In the genomic region with DNA sequence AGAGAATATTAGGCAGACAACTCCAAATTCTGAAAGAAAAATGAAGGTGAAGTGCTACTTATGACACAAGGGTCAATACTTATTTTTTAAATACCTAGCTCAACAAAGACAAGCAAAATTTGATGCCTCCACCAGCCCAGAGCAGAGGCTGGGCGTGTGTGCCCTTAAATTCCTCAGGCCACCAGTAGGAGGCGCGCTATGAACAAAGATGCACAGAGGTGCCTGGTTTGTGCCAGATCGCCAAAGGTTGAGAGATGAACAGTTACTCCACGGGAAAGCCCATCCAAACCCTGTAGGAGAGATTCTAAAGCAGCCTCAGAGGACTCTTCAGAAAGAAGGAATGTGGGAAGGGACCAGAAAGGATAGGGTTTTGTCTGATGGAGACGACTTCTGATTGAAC, we compare ENCODE assay signal across 8 mouse cellular contexts. TPM values are rescaled to one million over a fixed set of nuclear protein-coding genes. Genes with fewer than 3 reads are reported as not detected.
DNase-seq lines count a peak whose midpoint lies in the region; ATAC-seq and TF ChIP-seq lines count a peak whose summit lies in the region.

No protein-coding gene starts in this region.

- peaks cover 9% of the 10 kb centered on the region for H3K36me3 ChIP-seq in midbrain, postnatal 0 days (ENCODE audit: insufficient read depth, low read length)
- H3K36me3 ChIP-seq in testis, adult 2 months (ENCODE audit: control insufficient read depth, insufficient read depth, low read length) = no peaks in the 10 kb centered on the region

- no peak overlapping the region for H3K4me3 ChIP-seq in left cerebral cortex, adult 2 months
- H3K4me3 ChIP-seq in midbrain, postnatal 0 days (ENCODE audit: low read depth, low read length) = no peak overlapping the region
- H3K4me3 ChIP-seq in testis, adult 2 months (ENCODE audit: control insufficient read depth, low read depth, low read length) = no peak overlapping the region

- no peaks in the 10 kb centered on the region for H3K9me3 ChIP-seq in midbrain, postnatal 0 days (ENCODE audit: low read length)

- H3K27me3 ChIP-seq in midbrain, postnatal 0 days (ENCODE audit: insufficient read depth, low read length) = no peaks in the 10 kb centered on the region
- no peaks in the 10 kb centered on the region for H3K27me3 ChIP-seq in testis, adult 2 months (ENCODE audit: control insufficient read depth, insufficient read depth, low read length)

- no peak overlapping the region for H3K4me2 ChIP-seq in midbrain, postnatal 0 days (ENCODE audit: low read depth, low read length, poor library complexity, severe bottlenecking)

- H3K4me1 ChIP-seq in midbrain, postnatal 0 days (ENCODE audit: insufficient read depth, low read length) = 0 out of 2 replicates have a peak, but pooled peaks cover 3% of the 10 kb centered on the region
- H3K4me1 ChIP-seq in testis, adult 2 months (ENCODE audit: control insufficient read depth, insufficient read depth, low read length) = no peaks in the 10 kb centered on the region

- TF ChIP-seq POLR2A in testis, adult 2 months (IDR thresholded peaks at IDR 0.05; ENCODE audit: control insufficient read depth, low read depth, low read length) = no peak

- intact Hi-C loops in heart, postnatal 14 days (cut with DNase I) = loop anchor here (1.0 to 10.0 kb wide), 3 partner anchors 83 to 201 kb away; partner anchors contain the start of genes Dtx3l, Parp9 and Sema5b
- intact Hi-C loops in left cerebral cortex, adult 2 months (cut with DNase I) = loop anchor here (1.0 to 5.0 kb wide), 2 partner anchors 38 to 83 kb away; partner anchors contain the start of gene Hspbap1

- no peak for ATAC-seq in midbrain, postnatal 0 days (ENCODE audit: low FRiP score)

- H3K9ac ChIP-seq in midbrain, postnatal 0 days (replicated peaks; ENCODE audit: low read length, poor library complexity, severe bottlenecking) = no peak overlapping the region

- no peak overlapping the region for H3K27ac ChIP-seq in left cerebral cortex, adult 2 months
- H3K27ac ChIP-seq in midbrain, postnatal 0 days (ENCODE audit: low read depth, low read length) = no peak overlapping the region
- H3K27ac ChIP-seq in testis, adult 2 months (ENCODE audit: control insufficient read depth, insufficient read depth, low read depth, low read length) = no peak overlapping the region

- peak; percentile 11 to 57 for DNase-seq in layer of hippocampus, adult 18-20 months (ENCODE audit: low spot score in 2 of 2)
- DNase-seq in layer of hippocampus, adult 9-10 months (ENCODE audit: low spot score) = no peak
- DNase-seq in adrenal gland, postnatal 10 days = peak; percentile 81
- peak; percentile 76 for DNase-seq in embryo, embryonic 11 days
- peak; percentile 76 to 88 for DNase-seq in heart, postnatal 14 days
- peak; percentile 48 to 58 for DNase-seq in left cerebral cortex, adult 2 months (ENCODE audit: extremely low spot score in 1 of 2, low spot score in 2 of 2)
- peak; percentile 49 for DNase-seq in midbrain, postnatal 0 days (ENCODE audit: low spot score)

- peak; percentile 83 for TF ChIP-seq CTCF in left cerebral cortex, adult 2 months (IDR thresholded peaks at IDR 0.05)
- TF ChIP-seq CTCF in midbrain, postnatal 0 days (IDR thresholded peaks at IDR 0.05) = peak; percentile 72
- peak; percentile 78 for TF ChIP-seq CTCF in testis, adult 2 months (IDR thresholded peaks at IDR 0.05; ENCODE audit: control insufficient read depth, insufficient read depth, insufficient replicate concordance, low read depth, low read length)

- WGBS in midbrain, postnatal 0 days = 19% methylated on average over 6 of the region's 6 CpGs

RNA-seq across cellular contexts. Expression of gene Dirc2, which starts 35.1 kb away (rescaled TPM):
- 10 to 100 TPM; 66.5 to 67.3 TPM for total RNA-seq in layer of hippocampus, adult 18-20 months (2021)
- 10 to 100 TPM; 27.0 to 30.1 TPM for total RNA-seq in adrenal gland, postnatal 10 days (2021)
- total RNA-seq in heart, postnatal 14 days (2021) = 10 to 100 TPM; 56.2 to 61.5 TPM
- total RNA-seq in left cerebral cortex, adult 2 months (2021) = 10 to 100 TPM; 61.3 to 67.1 TPM
- total RNA-seq in midbrain, postnatal 0 days (2014; rRNA removed) = 84.3 and 87.8 TPM in 2 replicates
- 31.1 and 35.2 TPM in 2 replicates for polyA plus RNA-seq in midbrain, postnatal 0 days (2015; fragmentation: Nextera tagmentation; extraction: Ambion mirVana)
- 3.3 and 3.5 TPM in 2 replicates for polyA plus RNA-seq in testis, adult 2 months (2012; rRNA removed)

RNA-seq across cellular contexts. Expression of gene Hspbap1, which starts 36.1 kb away (rescaled TPM):
- 1 to 10 TPM; 5.6 to 6.4 TPM for total RNA-seq in layer of hippocampus, adult 18-20 months (2021)
- total RNA-seq in adrenal gland, postnatal 10 days (2021) = 1 to 10 TPM; 4.2 to 4.7 TPM
- total RNA-seq in heart, postnatal 14 days (2021) = 1 to 10 TPM; 2.9 to 3.0 TPM
- 1 to 10 TPM; 6.7 to 7.6 TPM for total RNA-seq in left cerebral cortex, adult 2 months (2021)
- total RNA-seq in midbrain, postnatal 0 days (2014; rRNA removed) = 5.2 and 5.3 TPM in 2 replicates
- 4.7 and 5.0 TPM in 2 replicates for polyA plus RNA-seq in midbrain, postnatal 0 days (2015; fragmentation: Nextera tagmentation; extraction: Ambion mirVana)
- polyA plus RNA-seq in testis, adult 2 months (2012; rRNA removed) = 15.9 and 17.8 TPM in 2 replicates
